Mouse (Mus musculus) A20 (cell line): ENCODE measurements around the gene Eif2ak3.
A peak's percentile ranks its signal among the peaks of the same experiment; 100 is the strongest.

ENCODE experiments used
- DNase-seq: peaks from one replicate; pipeline ENCODE4 v3.0.0-alpha.2; 2011; ENCODE audit warnings: low read depth, low spot score

The Eif2ak3 gene

GRCm38 (mm10) chr6:70831179-70831839, 13.0 kb upstream of the Eif2ak3 start:
- no peak for DNase-seq

- DNase-seq: no peak
These were observed 7.0 kb upstream of the Eif2ak3 start for GRCm38 (mm10) chr6:70837297-70837696.

- DNase-seq: no peak
These were observed 5.8 kb upstream of the Eif2ak3 start for GRCm38 (mm10) chr6:70838532-70838931.

- DNase-seq: no peak
These were observed 4.0 kb upstream of the Eif2ak3 start for GRCm38 (mm10) chr6:70840281-70840680.

GRCm38 (mm10) chr6:70842991-70843390, 1.3 kb upstream of the Eif2ak3 start:
- no peak for DNase-seq

GRCm38 (mm10) chr6:70844896-70845646, 756 bp downstream of the Eif2ak3 start:
- DNase-seq: peak; percentile 52

GRCm38 (mm10) chr6:70847386-70847785, 3.1 kb downstream of the Eif2ak3 start:
- peak; percentile 48 for DNase-seq

GRCm38 (mm10) chr6:70853371-70853770, 9.1 kb downstream of the Eif2ak3 start:
- DNase-seq: no peak

- peak; percentile 37 for DNase-seq
These were observed 11.4 kb downstream of the Eif2ak3 start for GRCm38 (mm10) chr6:70855529-70856309.

GRCm38 (mm10) chr6:70862726-70863125, 18.4 kb downstream of the Eif2ak3 start:
- DNase-seq: no peak

- DNase-seq: no peak
These were observed 20.0 kb downstream of the Eif2ak3 start for GRCm38 (mm10) chr6:70864285-70864684.

- no peak for DNase-seq
These were observed 22.4 kb downstream of the Eif2ak3 start for GRCm38 (mm10) chr6:70866761-70867160.

GRCm38 (mm10) chr6:70867297-70867696, 23.0 kb downstream of the Eif2ak3 start:
- no peak for DNase-seq

GRCm38 (mm10) chr6:70871511-70871980, 27.2 kb downstream of the Eif2ak3 start:
- DNase-seq: peak; percentile 65

- DNase-seq: peak; percentile 47
These were observed 27.8 kb downstream of the Eif2ak3 start for GRCm38 (mm10) chr6:70872128-70872527.

- DNase-seq: no peak
These were observed 28.3 kb downstream of the Eif2ak3 start for GRCm38 (mm10) chr6:70872570-70872969.

GRCm38 (mm10) chr6:70874035-70874775, 29.9 kb downstream of the Eif2ak3 start:
- peak; percentile 17 for DNase-seq

GRCm38 (mm10) chr6:70875017-70875416, 30.7 kb downstream of the Eif2ak3 start:
- no peak for DNase-seq

GRCm38 (mm10) chr6:70880714-70881304, 36.5 kb downstream of the Eif2ak3 start:
- DNase-seq: peak; percentile 58

- no peak for DNase-seq
These were observed 43.7 kb downstream of the Eif2ak3 start for GRCm38 (mm10) chr6:70887993-70888392.

GRCm38 (mm10) chr6:70898166-70898565, 53.9 kb downstream of the Eif2ak3 start:
- no peak for DNase-seq
